Mouse (Mus musculus) liver, embryonic 14.5 days (tissue): ENCODE measurements at regions not wholly inside any gene's neighbourhood (a gene's known extent, or its start where the extent isn't known, plus 50 kb on each side); places are given as distances from the start of the nearest gene placed in this dataset.

ENCODE experiments used
- CTCF ChIP-seq: IDR thresholded peaks from 2 replicates; pipeline ENCODE4 v1.5.1; 2016; ENCODE audit warnings: antibody characterized with exemption, low read depth, control low read depth
- EP300 ChIP-seq: IDR thresholded peaks from 2 replicates; pipeline ENCODE4 v1.6.1; 2016; ENCODE audit warnings: antibody characterized with exemption, low read depth

GRCm38 (mm10) chr17:9752848-9753247 lies 83.3 kb upstream of the Pabpc6 start:
- no peak for TF ChIP-seq CTCF
- TF ChIP-seq EP300 = no peak
